Mouse (Mus musculus): Measurements from ENCODE around the gene Lrrc8c. TPM values are rescaled to one million over a fixed set of nuclear protein-coding genes. Genes with fewer than 3 reads are reported as not detected.

The Lrrc8c gene
- polyA plus RNA-seq, 1 experiment from 2014 or later, result 14.0 TPM

GRCm38 (mm10) chr5:105535186-105535585, 16.0 kb downstream of the Lrrc8c start:
- Histone ChIP-seq H3K9ac (no peak overlapping the region), H3K4me2 (no peak overlapping the region), H3K27ac (no peak overlapping the region), H3K27me3 (no peaks in the 10 kb centered on the region), H3K36me3 (no peaks in the 10 kb centered on the region), H3K4me1 (replicated peaks) (no peaks in the 10 kb centered on the region), H3K9me3 (peaks cover 1% of the 10 kb centered on the region; the same call in 1 of the 2 replicates), H3K4me3 (no peak overlapping the region)
- ATAC-seq (ENCODE audit: low FRiP score), result no peak
- WGBS, result 97% methylated on average over 3 of the region's 3 CpGs

- no peaks in the 10 kb centered on the region for H3K36me3 ChIP-seq
- H3K4me2 ChIP-seq, result no peak overlapping the region
- no peaks in the 10 kb centered on the region for H3K4me1 ChIP-seq (replicated peaks)
- peaks cover 3% of the 10 kb centered on the region; the same call in 1 of the 2 replicates for H3K9me3 ChIP-seq
- no peak overlapping the region for H3K27ac ChIP-seq
- no peak overlapping the region for H3K9ac ChIP-seq
- WGBS, result 96% methylated on average over 2 of the region's 2 CpGs
- no peak overlapping the region for H3K4me3 ChIP-seq
- ATAC-seq (ENCODE audit: low FRiP score), result no peak
- no peaks in the 10 kb centered on the region for H3K27me3 ChIP-seq
Measured at GRCm38 (mm10) chr5:105536172-105536571, 17.0 kb downstream of the Lrrc8c start.

GRCm38 (mm10) chr5:105537101-105537723, 18.0 kb downstream of the Lrrc8c start:
- Histone ChIP-seq H3K27me3 (no peaks in the 10 kb centered on the region), H3K4me1 (replicated peaks) (no peaks in the 10 kb centered on the region), H3K36me3 (no peaks in the 10 kb centered on the region), H3K4me2 (no peak overlapping the region), H3K4me3 (no peak overlapping the region), H3K9me3 (peaks cover 3% of the 10 kb centered on the region; the same call in 1 of the 2 replicates), H3K27ac (no peak overlapping the region), H3K9ac (no peak overlapping the region)
- 65% methylated on average over 11 of the region's 11 CpGs for whole genome bisulfite sequencing
- no peak for ATAC-seq (ENCODE audit: low FRiP score)

GRCm38 (mm10) chr5:105541051-105541450, 21.9 kb downstream of the Lrrc8c start:
- H3K4me3 ChIP-seq, result no peak overlapping the region
- H3K4me1 ChIP-seq (replicated peaks), result no peaks in the 10 kb centered on the region
- ATAC-seq (ENCODE audit: low FRiP score), result no peak
- H3K27ac ChIP-seq, result no peak overlapping the region
- H3K36me3 ChIP-seq, result peaks cover 12% of the 10 kb centered on the region
- H3K27me3 ChIP-seq, result no peaks in the 10 kb centered on the region
- H3K9me3 ChIP-seq, result peaks cover 3% of the 10 kb centered on the region; the same call in 1 of the 2 replicates
- H3K9ac ChIP-seq, result no peak overlapping the region
- 92% methylated on average over 7 of the region's 7 CpGs for WGBS
- no peak overlapping the region for H3K4me2 ChIP-seq

GRCm38 (mm10) chr5:105545126-105545525, 25.9 kb downstream of the Lrrc8c start:
- Histone ChIP-seq H3K36me3 (peaks cover 12% of the 10 kb centered on the region), H3K9ac (no peak overlapping the region), H3K27me3 (no peaks in the 10 kb centered on the region), H3K27ac (no peak overlapping the region), H3K4me2 (no peak overlapping the region), H3K9me3 (peaks cover 3% of the 10 kb centered on the region; the same call in 1 of the 2 replicates), H3K4me3 (no peak overlapping the region), H3K4me1 (replicated peaks) (no peaks in the 10 kb centered on the region)
- 36% methylated on average over 3 of the region's 3 CpGs for WGBS
- ATAC-seq (ENCODE audit: low FRiP score), result no peak

GRCm38 (mm10) chr5:105547115-105547514, 27.9 kb downstream of the Lrrc8c start:
- no peaks in the 10 kb centered on the region for H3K27me3 ChIP-seq
- no peak for ATAC-seq (ENCODE audit: low FRiP score)

GRCm38 (mm10) chr5:105551808-105552207, 32.6 kb downstream of the Lrrc8c start:
- no peaks in the 10 kb centered on the region for H3K4me1 ChIP-seq (replicated peaks)
- no peaks in the 10 kb centered on the region for H3K27me3 ChIP-seq
- no peak overlapping the region for H3K9ac ChIP-seq
- 85% methylated on average over 1 of the region's 1 CpGs for WGBS
- 0 out of 2 replicates have a peak, but pooled peaks cover 4% of the 10 kb centered on the region for H3K36me3 ChIP-seq
- H3K4me2 ChIP-seq, result no peak overlapping the region
- H3K27ac ChIP-seq, result no peak overlapping the region
- H3K4me3 ChIP-seq, result no peak overlapping the region
- no peaks in the 10 kb centered on the region for H3K9me3 ChIP-seq
- ATAC-seq (ENCODE audit: low FRiP score), result no peak

More at GRCm38 (mm10) chr5:105547115-105547514, 27.9 kb downstream of the Lrrc8c start:
- Histone ChIP-seq H3K4me1 (replicated peaks) (no peaks in the 10 kb centered on the region), H3K4me3 (no peak overlapping the region), H3K9ac (no peak overlapping the region), H3K4me2 (no peak overlapping the region), H3K36me3 (peaks cover 17% of the 10 kb centered on the region), H3K9me3 (no peaks in the 10 kb centered on the region), H3K27ac (no peak overlapping the region)
- WGBS, result 93% methylated on average over 4 of the region's 4 CpGs

GRCm38 (mm10) chr5:105556291-105556690, 37.1 kb downstream of the Lrrc8c start:
- no peak for ATAC-seq (ENCODE audit: low FRiP score)
- H3K4me3 ChIP-seq, result no peak overlapping the region
- no peaks in the 10 kb centered on the region for H3K27me3 ChIP-seq
- H3K36me3 ChIP-seq, result peaks cover 9% of the 10 kb centered on the region
- no peak overlapping the region for H3K27ac ChIP-seq
- H3K9me3 ChIP-seq, result no peaks in the 10 kb centered on the region
- H3K4me1 ChIP-seq (replicated peaks), result no peaks in the 10 kb centered on the region
- H3K4me2 ChIP-seq, result no peak overlapping the region
- no peak overlapping the region for H3K9ac ChIP-seq
- WGBS, result 95% methylated on average over 6 of the region's 6 CpGs

- no peak overlapping the region for H3K27ac ChIP-seq
- H3K27me3 ChIP-seq, result no peaks in the 10 kb centered on the region
- H3K36me3 ChIP-seq, result peaks cover 5% of the 10 kb centered on the region
- H3K9ac ChIP-seq, result no peak overlapping the region
- H3K4me2 ChIP-seq, result no peak overlapping the region
- no peak overlapping the region for H3K4me3 ChIP-seq
- no peak for ATAC-seq (ENCODE audit: low FRiP score)
- no peaks in the 10 kb centered on the region for H3K9me3 ChIP-seq
- H3K4me1 ChIP-seq (replicated peaks), result no peaks in the 10 kb centered on the region
- 96% methylated on average over 3 of the region's 3 CpGs for WGBS
Measured at GRCm38 (mm10) chr5:105557346-105557745, 38.2 kb downstream of the Lrrc8c start.

- ATAC-seq (ENCODE audit: low FRiP score), result peak; percentile 80
- Histone ChIP-seq H3K4me2 (no peak overlapping the region), H3K36me3 (peaks cover 5% of the 10 kb centered on the region), H3K27me3 (no peaks in the 10 kb centered on the region), H3K9ac (no peak overlapping the region), H3K9me3 (no peaks in the 10 kb centered on the region), H3K4me1 (replicated peaks) (no peaks in the 10 kb centered on the region), H3K4me3 (no peak overlapping the region), H3K27ac (no peak overlapping the region)
- WGBS, result 42% methylated on average over 4 of the region's 4 CpGs
Measured at GRCm38 (mm10) chr5:105557777-105558240, 38.6 kb downstream of the Lrrc8c start.

GRCm38 (mm10) chr5:105558517-105558916, 39.3 kb downstream of the Lrrc8c start:
- WGBS, result 89% methylated on average over 4 of the region's 4 CpGs
- no peak overlapping the region for H3K4me3 ChIP-seq
- H3K27ac ChIP-seq, result no peak overlapping the region

GRCm38 (mm10) chr5:105561926-105562325, 42.7 kb downstream of the Lrrc8c start:
- Histone ChIP-seq H3K36me3 (peaks cover 5% of the 10 kb centered on the region), H3K4me2 (no peak overlapping the region), H3K4me3 (no peak overlapping the region), H3K4me1 (replicated peaks) (0 out of 2 replicates have a peak, but pooled peaks cover 2% of the 10 kb centered on the region), H3K9ac (no peak overlapping the region), H3K27me3 (no peaks in the 10 kb centered on the region), H3K9me3 (no peaks in the 10 kb centered on the region), H3K27ac (no peak overlapping the region)
- no peak for ATAC-seq (ENCODE audit: low FRiP score)

More at GRCm38 (mm10) chr5:105558517-105558916, 39.3 kb downstream of the Lrrc8c start:
- no peak overlapping the region for H3K9ac ChIP-seq
- no peaks in the 10 kb centered on the region for H3K27me3 ChIP-seq
- H3K36me3 ChIP-seq, result peaks cover 5% of the 10 kb centered on the region
- no peak for ATAC-seq (ENCODE audit: low FRiP score)
- no peaks in the 10 kb centered on the region for H3K4me1 ChIP-seq (replicated peaks)
- H3K9me3 ChIP-seq, result no peaks in the 10 kb centered on the region
- no peak overlapping the region for H3K4me2 ChIP-seq

- no peak for ATAC-seq (ENCODE audit: low FRiP score)
- WGBS, result 94% methylated on average over 4 of the region's 4 CpGs
Measured at GRCm38 (mm10) chr5:105564761-105565160, 45.6 kb downstream of the Lrrc8c start.

More at GRCm38 (mm10) chr5:105564761-105565160, 45.6 kb downstream of the Lrrc8c start:
- Histone ChIP-seq H3K9ac (no peak overlapping the region), H3K9me3 (no peaks in the 10 kb centered on the region), H3K4me1 (replicated peaks) (0 out of 2 replicates have a peak, but pooled peaks cover 4% of the 10 kb centered on the region), H3K27me3 (no peaks in the 10 kb centered on the region), H3K4me3 (no peak overlapping the region), H3K27ac (no peak overlapping the region), H3K4me2 (no peak overlapping the region), H3K36me3 (peaks cover 5% of the 10 kb centered on the region)
